In the genomic region with DNA sequence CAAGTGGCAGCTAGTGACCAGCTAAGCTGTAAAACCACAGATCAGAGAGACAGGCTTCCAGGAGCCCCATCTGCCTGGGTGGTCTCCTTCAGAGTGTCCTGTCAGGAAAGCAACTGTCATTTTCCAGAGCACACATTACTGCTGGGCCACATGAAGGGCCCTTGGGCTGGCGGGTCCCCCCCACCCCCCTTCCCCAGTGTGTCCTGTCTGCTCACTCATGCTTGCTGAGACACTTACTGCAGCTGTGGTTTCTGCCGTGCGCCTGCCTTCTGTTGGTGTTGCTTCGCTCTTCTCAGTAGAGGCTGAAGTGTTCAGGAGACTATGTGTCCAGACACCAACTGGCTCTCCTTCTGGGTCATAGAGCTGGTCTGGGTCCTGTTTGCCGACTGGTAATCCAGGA, we compare ENCODE assay signal across 20 mouse cellular contexts.
DNase-seq lines count a peak whose midpoint lies in the region; ATAC-seq and TF ChIP-seq lines count a peak whose summit lies in the region.
"Had no signal": no experiment of that assay in that cellular context is flagged by ENCODE, and none has a peak within 500 bp of the region (broad histone marks: within the 10 kb centered on the region; RNA-seq: fewer than 3 reads in every experiment).

No protein-coding gene starts in this region.

- no peak for TF ChIP-seq CTCF in lung, embryonic 14.5 days (IDR thresholded peaks at IDR 0.05; ENCODE audit: low read depth)
- TF ChIP-seq CTCF in G1E (IDR thresholded peaks at IDR 0.05; ENCODE audit: low read depth, low read length): no peak

- H3K27ac ChIP-seq in hindbrain, embryonic 13.5 days: no peak overlapping the region
- H3K27ac ChIP-seq in hindbrain, embryonic 14.5 days: no peak overlapping the region
- H3K27ac ChIP-seq in lung, embryonic 14.5 days (ENCODE audit: low read depth): no peak overlapping the region
- H3K27ac ChIP-seq: embryonic facial prominence, embryonic 12.5 days; forebrain, embryonic 13.5 days; limb, embryonic 13.5 days; liver, embryonic 13.5 days had no signal

- H3K9ac ChIP-seq in hindbrain, embryonic 13.5 days: 0 out of 2 replicates have a peak overlapping the region, but pooled peaks have one; percentile 5
- no peak overlapping the region for H3K9ac ChIP-seq in hindbrain, embryonic 14.5 days
- H3K9ac ChIP-seq in lung, embryonic 14.5 days: no peak overlapping the region
- H3K9ac ChIP-seq: forebrain, embryonic 13.5 days; limb, embryonic 13.5 days; liver, embryonic 13.5 days had no signal

- H3K36me3 ChIP-seq in hindbrain, embryonic 13.5 days: peaks cover 48% of the 10 kb centered on the region
- peaks cover 53% of the 10 kb centered on the region for H3K36me3 ChIP-seq in hindbrain, embryonic 14.5 days (replicated peaks; ENCODE audit: control insufficient read depth, insufficient read depth)
- no peaks in the 10 kb centered on the region for H3K36me3 ChIP-seq in lung, embryonic 14.5 days (ENCODE audit: insufficient read depth)
- no peaks in the 10 kb centered on the region for H3K36me3 ChIP-seq in G1E (replicated peaks)
- H3K36me3 ChIP-seq: embryonic facial prominence, embryonic 12.5 days; limb, embryonic 13.5 days; liver, embryonic 13.5 days had no signal

- no peak overlapping the region for H3K4me3 ChIP-seq in hindbrain, embryonic 13.5 days
- H3K4me3 ChIP-seq in hindbrain, embryonic 14.5 days (replicated peaks; ENCODE audit: low read length): no peak overlapping the region
- no peak overlapping the region for H3K4me3 ChIP-seq in lung, embryonic 14.5 days (ENCODE audit: low read depth, low read length)
- H3K4me3 ChIP-seq in G1E (ENCODE audit: low read depth, low read length): no peak overlapping the region; the same call in 1 of the 2 replicates
- H3K4me3 ChIP-seq: erythroblast, embryonic 14.5 days; forebrain, embryonic 13.5 days; gastrocnemius, adult 2 months; limb, embryonic 13.5 days; liver, embryonic 13.5 days had no signal

- no peak for DNase-seq in hindbrain, embryonic 14.5 days (ENCODE audit: low spot score)
- peak; percentile 32 for DNase-seq in lung, embryonic 14.5 days
- no peak for DNase-seq in lung, adult 18-20 months
- peak; percentile 39 for DNase-seq in 416B (ENCODE audit: low read depth)
- DNase-seq in G1E (ENCODE audit: low spot score): no peak
- DNase-seq: adrenal gland, postnatal 14 days; cerebellum, adult 8-10 months; gastrocnemius, adult 2 months; kidney, adult 8-10 months; kidney, postnatal 14 days; liver, embryonic 13.5 days; midbrain, embryonic 14.5 days; thymus, adult 18-20 months had no signal

- 57% methylated on average over 5 of the region's 5 CpGs for WGBS in hindbrain, embryonic 13.5 days
- WGBS in hindbrain, embryonic 14.5 days: 59% methylated on average over 5 of the region's 5 CpGs
- 25% methylated on average over 5 of the region's 5 CpGs for WGBS in lung, embryonic 14.5 days

- H3K4me2 ChIP-seq in hindbrain, embryonic 13.5 days: no peak overlapping the region
- H3K4me2 ChIP-seq in hindbrain, embryonic 14.5 days (replicated peaks): no peak overlapping the region
- no peak overlapping the region for H3K4me2 ChIP-seq in lung, embryonic 14.5 days
- H3K4me2 ChIP-seq: embryonic facial prominence, embryonic 12.5 days; forebrain, embryonic 13.5 days; liver, embryonic 13.5 days had no signal

- no peaks in the 10 kb centered on the region for H3K27me3 ChIP-seq in hindbrain, embryonic 13.5 days
- no peaks in the 10 kb centered on the region for H3K27me3 ChIP-seq in hindbrain, embryonic 14.5 days (ENCODE audit: control insufficient read depth, insufficient read depth, low read length)
- no peaks in the 10 kb centered on the region for H3K27me3 ChIP-seq in lung, embryonic 14.5 days (ENCODE audit: insufficient read depth, low read length)
- H3K27me3 ChIP-seq in G1E (ENCODE audit: insufficient read depth, low read length): 0 out of 2 replicates have a peak, but pooled peaks cover 3% of the 10 kb centered on the region
- H3K27me3 ChIP-seq: embryonic facial prominence, embryonic 12.5 days; liver, embryonic 13.5 days had no signal

- H3K4me1 ChIP-seq in hindbrain, embryonic 13.5 days (replicated peaks): peaks cover 23% of the 10 kb centered on the region
- peaks cover 12% of the 10 kb centered on the region for H3K4me1 ChIP-seq in hindbrain, embryonic 14.5 days (replicated peaks; ENCODE audit: control insufficient read depth, insufficient read depth, low read length)
- H3K4me1 ChIP-seq in lung, embryonic 14.5 days (ENCODE audit: insufficient read depth): no peaks in the 10 kb centered on the region
- peaks cover 57% of the 10 kb centered on the region for H3K4me1 ChIP-seq in G1E (ENCODE audit: insufficient read depth, low read depth, low read length)

- H3K9me3 ChIP-seq in hindbrain, embryonic 13.5 days: no peaks in the 10 kb centered on the region
- no peaks in the 10 kb centered on the region for H3K9me3 ChIP-seq in hindbrain, embryonic 14.5 days (ENCODE audit: control insufficient read depth, low read length)
- H3K9me3 ChIP-seq in lung, embryonic 14.5 days (ENCODE audit: low read depth, low read length): no peaks in the 10 kb centered on the region
- no peaks in the 10 kb centered on the region for H3K9me3 ChIP-seq in G1E (replicated peaks)
- H3K9me3 ChIP-seq: embryonic facial prominence, embryonic 12.5 days; forebrain, embryonic 13.5 days; limb, embryonic 13.5 days; liver, embryonic 13.5 days had no signal

- no peak for ATAC-seq in hindbrain, embryonic 13.5 days (ENCODE audit: low FRiP score)
- ATAC-seq in hindbrain, embryonic 14.5 days (ENCODE audit: low FRiP score): no peak
- peak; percentile 36; the same call in 1 of the 2 replicates for ATAC-seq in lung, embryonic 14.5 days (ENCODE audit: insufficient read depth)
- ATAC-seq in G1E (ENCODE audit: extremely low read depth, insufficient number of reproducible peaks, low FRiP score, poor library complexity, severe bottlenecking): peak; percentile 30; the same call in 1 of the 2 replicates
- no peak for ATAC-seq in inflammation-experienced regulatory T-cells, adult 6 months
- ATAC-seq: forebrain, embryonic 13.5 days; lung, postnatal 0 days had no signal

Comparison
In these comparisons a context has a peak if more than half of its experiments do, and no peak if none do; other contexts are left out.
1. DNase-seq: peak in lung, embryonic 14.5 days (single experiment) and 416B (single experiment); none in hindbrain, embryonic 14.5 days (single experiment), lung, adult 18-20 months (0 of 2) and G1E (single experiment).
2. ATAC-seq: peak in lung, embryonic 14.5 days (single experiment) and G1E (single experiment); none in hindbrain, embryonic 13.5 days (single experiment), hindbrain, embryonic 14.5 days (single experiment) and inflammation-experienced regulatory T-cells, adult 6 months (single experiment).